Mouse (Mus musculus) MEL (cell line): ENCODE results near the gene Csdc2. TPM values are rescaled to one million over a fixed set of nuclear protein-coding genes. Genes with fewer than 3 reads are reported as not detected.

ENCODE experiments used
- DNase-seq: peaks from one replicate; pipeline ENCODE4 v3.0.0; 2011; ENCODE audit warnings: low read depth, low spot score
- H3K27ac ChIP-seq: 2 replicates; pipeline ENCODE4 v1.5.1; 2012; ENCODE audit warnings: low read depth, mild to moderate bottlenecking, control low read depth, low read length, moderate library complexity; ENCODE audit not compliant: control insufficient read depth
- H3K27me3 ChIP-seq, 2 experiments: fragments of 150-350 bp in 1 of 2; sonication (generic) in 1 of 2; 2 replicates each; pipeline ENCODE4 v1.6.1; 2012; ENCODE audit warnings: low read length in 2 of 2, mild to moderate bottlenecking in 2 of 2, improper control_type of control experiment in 1 of 2, moderate library complexity in 1 of 2; ENCODE audit not compliant: insufficient read depth in 2 of 2, control insufficient read depth in 1 of 2
- H3K36me3 ChIP-seq, 2 experiments: 2 replicates each; pipeline ENCODE4 v1.6.1; 2012 to 2014; ENCODE audit warnings: low read length in 2 of 2, improper control_type of control experiment in 1 of 2, inconsistent platforms in 1 of 2, mild to moderate bottlenecking in 1 of 2; ENCODE audit not compliant: insufficient read depth in 2 of 2, control insufficient read depth in 1 of 2
- H3K4me1 ChIP-seq, 2 experiments: fragments of 150-350 bp in 1 of 2; sonication (generic) in 1 of 2; 2 replicates each; pipeline ENCODE4 v1.6.1; 2012; ENCODE audit warnings: low read length in 2 of 2, improper control_type of control experiment in 1 of 2, mild to moderate bottlenecking in 1 of 2; ENCODE audit not compliant: insufficient read depth in 2 of 2, control insufficient read depth in 1 of 2
- H3K4me3 ChIP-seq, 2 experiments: fragments of 150-350 bp in 1 of 2; sonication (generic) in 1 of 2; 2 replicates each; pipeline ENCODE4 v1.5.1; 2012; ENCODE audit warnings: low read depth in 2 of 2, low read length in 2 of 2, mild to moderate bottlenecking in 2 of 2, moderate library complexity in 2 of 2, control low read depth in 1 of 2, improper control_type of control experiment in 1 of 2; ENCODE audit not compliant: control insufficient read depth in 1 of 2, insufficient read depth in 1 of 2
- H3K79me2 ChIP-seq: 2 replicates; pipeline ENCODE4 v1.6.1; 2012; ENCODE audit warnings: mild to moderate bottlenecking, low read length, moderate library complexity; ENCODE audit not compliant: control insufficient read depth, poor library complexity, insufficient read depth
- H3K9ac ChIP-seq: 2 replicates; pipeline ENCODE4 v1.6.1; 2012; ENCODE audit warnings: low read depth, mild to moderate bottlenecking, control low read depth, low read length, moderate library complexity; ENCODE audit not compliant: control insufficient read depth, poor library complexity, severe bottlenecking
- H3K9me3 ChIP-seq: fragments of 150-350 bp; sonication (generic); replicated peaks from 2 replicates; pipeline ENCODE4 v1.6.1; 2012; ENCODE audit warnings: mild to moderate bottlenecking, low read length, improper control_type of control experiment, moderate library complexity; ENCODE audit not compliant: insufficient read depth
- BHLHE40 ChIP-seq: IDR thresholded peaks from 2 replicates; pipeline ENCODE4 v1.6.1; 2012; ENCODE audit warnings: low read depth, mild to moderate bottlenecking, inconsistent platforms, low read length, improper control_type of control experiment, borderline replicate concordance
- E2F4 ChIP-seq: IDR thresholded peaks from 2 replicates; pipeline ENCODE4 v1.6.1; 2011; ENCODE audit warnings: low read depth, low read length, improper control_type of control experiment, borderline replicate concordance
- EP300 ChIP-seq, 2 experiments: IDR thresholded peaks; 2 replicates each; pipeline ENCODE4 v1.6.1; 2011; ENCODE audit warnings: improper control_type of control experiment in 2 of 2, low read length in 2 of 2, low read depth in 1 of 2, mild to moderate bottlenecking in 1 of 2
- ETS1 ChIP-seq: IDR thresholded peaks from 2 replicates; pipeline ENCODE4 v1.6.1; 2012; ENCODE audit warnings: low read depth, mild to moderate bottlenecking, inconsistent platforms, low read length, improper control_type of control experiment, moderate library complexity
- GABPA ChIP-seq: IDR thresholded peaks from 2 replicates; pipeline ENCODE4 v1.6.1; 2012; ENCODE audit warnings: low read depth, mild to moderate bottlenecking, inconsistent platforms, low read length, improper control_type of control experiment, moderate library complexity
- GATA1 ChIP-seq: IDR thresholded peaks from 2 replicates; pipeline ENCODE4 v1.6.1; 2011; ENCODE audit warnings: low read depth, low read length, improper control_type of control experiment
- KAT2A ChIP-seq: conservative IDR thresholded peaks from 2 replicates; pipeline ENCODE4 v1.6.1; 2012; ENCODE audit warnings: low read depth, low read length, improper control_type of control experiment, inconsistent platforms
- MYB ChIP-seq: IDR thresholded peaks from 2 replicates; pipeline ENCODE4 v1.6.1; 2011; ENCODE audit warnings: mild to moderate bottlenecking, low read depth, low read length, improper control_type of control experiment
- NELFE ChIP-seq: IDR thresholded peaks from 2 replicates; pipeline ENCODE4 v1.6.1; 2011; ENCODE audit warnings: low read depth, low read length, improper control_type of control experiment
- NRF1 ChIP-seq: IDR thresholded peaks from 2 replicates; pipeline ENCODE4 v1.6.1; 2014; ENCODE audit warnings: low read depth, mild to moderate bottlenecking, inconsistent platforms, low read length, improper control_type of control experiment, moderate library complexity; ENCODE audit not compliant: poor library complexity, insufficient read depth, severe bottlenecking
- SMC3 ChIP-seq: IDR thresholded peaks from 2 replicates; pipeline ENCODE4 v1.6.1; 2011; ENCODE audit warnings: low read depth, low read length, improper control_type of control experiment
- TAL1 ChIP-seq: IDR thresholded peaks from 2 replicates; pipeline ENCODE4 v1.6.1; 2012; ENCODE audit warnings: mild to moderate bottlenecking, inconsistent platforms, low read length, moderate library complexity, mixed read lengths
- TBP ChIP-seq: IDR thresholded peaks from 2 replicates; pipeline ENCODE4 v1.8.0; 2011; ENCODE audit warnings: low read depth, low read length, improper control_type of control experiment
- UBTF ChIP-seq: IDR thresholded peaks from 2 replicates; pipeline ENCODE4 v1.6.1; 2012; ENCODE audit warnings: low read depth, mild to moderate bottlenecking, inconsistent platforms, low read length, improper control_type of control experiment, moderate library complexity, borderline replicate concordance; ENCODE audit not compliant: insufficient read depth
- ZKSCAN1 ChIP-seq: IDR thresholded peaks from 2 replicates; pipeline ENCODE4 v1.6.1; 2012; ENCODE audit warnings: low read depth, mild to moderate bottlenecking, inconsistent platforms, low read length, improper control_type of control experiment, moderate library complexity
- ZMIZ1 ChIP-seq: IDR thresholded peaks from 2 replicates; pipeline ENCODE4 v1.6.1; 2012; ENCODE audit warnings: low read depth, mild to moderate bottlenecking, inconsistent platforms, low read length, improper control_type of control experiment, moderate library complexity
- ZNF384 ChIP-seq: IDR thresholded peaks from 2 replicates; pipeline ENCODE4 v1.6.1; 2012; ENCODE audit warnings: low read depth, mild to moderate bottlenecking, inconsistent platforms, low read length, improper control_type of control experiment
- polyA plus RNA-seq, 2 experiments: library from polyadenylated mRNA; stranded (reverse) in 1 of 2; unstranded in 1 of 2; fragments of >175 nt in 1 of 2; fragments of >200 nt in 1 of 2; gene quantifications; 2 replicates each; pipeline versions ENCODE4 v1.2.1 to v1.2.4; 2012; ENCODE audit warnings: low replicate concordance in 2 of 2, low read depth in 1 of 2; ENCODE audit not compliant: insufficient read length in 2 of 2, insufficient read depth in 1 of 2, missing spikeins in 1 of 2
- total RNA-seq: library from RNA; depleted of rRNA; stranded (reverse); fragments of 300-350 nt; gene quantifications from 2 replicates; pipeline ENCODE4 v1.2.3, GENCODE M21; 2012; rRNA removed

The Csdc2 gene
- total RNA-seq (not detected in 2 replicates), polyA plus RNA-seq (not detected)

- no peak within 1 kb of the TSS for H3K4me3 ChIP-seq
- no peaks in the 10 kb centered on the region for H3K79me2 ChIP-seq
- no peak within 1 kb of the TSS for H3K27ac ChIP-seq
- no peak within 1 kb of the TSS for H3K9ac ChIP-seq
- DNase-seq = no peak
- no peaks in the 10 kb centered on the region for H3K36me3 ChIP-seq
- no peaks in the 10 kb centered on the region for H3K27me3 ChIP-seq
- peaks cover 3 to 12% of the 10 kb centered on the region in 2 experiments; a peak in 1 of 4 replicates for H3K4me1 ChIP-seq
- TF ChIP-seq SMC3 (no peak), NRF1 (no peak), UBTF (no peak)
- TF ChIP-seq, all 39 proteins: peak for 0
- no peaks in the 10 kb centered on the region for H3K9me3 ChIP-seq
These were observed at the start of gene Csdc2 for GRCm38 (mm10) chr15:81936679-81937078. TSS of gene Csdc2 (plus strand) at chr15:81936759.

GRCm38 (mm10) chr15:81886795-81887550 lies 49.6 kb upstream of the Csdc2 start:
- Histone ChIP-seq H3K4me3 (no peak overlapping the region), H3K27me3 (no peaks in the 10 kb centered on the region), H3K9me3 (no peaks in the 10 kb centered on the region), H3K36me3 (peaks cover 15 to 24% of the 10 kb centered on the region in 2 experiments), H3K79me2 (peaks cover 36% of the 10 kb centered on the region), H3K27ac (no peak overlapping the region), H3K4me1 (peaks cover 13% of the 10 kb centered on the region in 2 experiments), H3K9ac (no peak overlapping the region)
- DNase-seq = no peak
- TF ChIP-seq ZKSCAN1 = no peak
- TF ChIP-seq TAL1 = no peak
- TF ChIP-seq BHLHE40 = no peak
- TF ChIP-seq E2F4 = no peak
- TF ChIP-seq ZMIZ1 = no peak
- TF ChIP-seq UBTF = no peak
- TF ChIP-seq GABPA = no peak
- no peak for TF ChIP-seq NELFE
- TF ChIP-seq MYB = no peak
- TF ChIP-seq ZNF384 = no peak
- no peak for TF ChIP-seq GATA1
- no peak for TF ChIP-seq KAT2A
- no peak for TF ChIP-seq TBP
- no peak for TF ChIP-seq NRF1
- no peak for TF ChIP-seq EP300 (IDR thresholded peaks at IDR 0.05; ENCODE audit: low read depth in 1 of 2, low read length in 2 of 2)
- TF ChIP-seq ETS1 = no peak
